Mouse (Mus musculus): ENCODE measurements at regions not wholly inside any gene's neighbourhood (a gene's known extent, or its start where the extent isn't known, plus 50 kb on each side); places are given as distances from the start of the nearest gene placed in this dataset.

DNA sequence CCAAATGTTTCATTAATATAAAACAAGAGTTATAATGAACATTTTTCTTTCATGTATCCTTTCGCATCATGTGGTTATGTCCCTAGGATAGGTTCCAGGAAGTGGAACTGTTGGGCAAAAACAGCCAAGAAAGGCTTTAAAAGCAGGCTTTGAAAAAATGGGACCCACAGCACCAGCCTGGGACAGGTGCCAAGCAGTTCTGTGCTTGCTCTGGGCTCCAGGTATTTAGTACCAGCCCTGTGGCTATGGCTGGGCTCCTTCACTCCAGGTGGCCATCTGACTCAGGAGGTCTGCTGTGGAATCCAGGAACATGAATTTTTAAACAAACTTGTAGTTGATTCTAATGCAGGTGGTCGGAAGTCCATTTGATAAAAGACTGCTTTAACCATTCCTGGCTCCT is 119.8 kb upstream of the Adpgk start:
- Histone ChIP-seq H3K9me3 (replicated peaks; ENCODE audit: control insufficient read depth, low read length) (0 out of 2 replicates have a peak, but pooled peaks cover 3% of the 10 kb centered on the region), H3K4me3 (replicated peaks; ENCODE audit: low read length) (no peak overlapping the region), H3K27me3 (ENCODE audit: control insufficient read depth, insufficient read depth, low read length) (no peaks in the 10 kb centered on the region), H3K4me1 (ENCODE audit: control insufficient read depth, insufficient read depth, low read length) (no peaks in the 10 kb centered on the region), H3K4me2 (ENCODE audit: low read depth, low read length) (no peak overlapping the region), H3K36me3 (ENCODE audit: control insufficient read depth, insufficient read depth, low read length) (no peaks in the 10 kb centered on the region), H3K27ac (ENCODE audit: low read length) (no peak overlapping the region), H3K9ac (ENCODE audit: low read length) (no peak overlapping the region)
- ATAC-seq (ENCODE audit: insufficient read depth, low FRiP score) = no peak
- WGBS = 77% methylated on average over 2 of the region's 2 CpGs

DNA sequence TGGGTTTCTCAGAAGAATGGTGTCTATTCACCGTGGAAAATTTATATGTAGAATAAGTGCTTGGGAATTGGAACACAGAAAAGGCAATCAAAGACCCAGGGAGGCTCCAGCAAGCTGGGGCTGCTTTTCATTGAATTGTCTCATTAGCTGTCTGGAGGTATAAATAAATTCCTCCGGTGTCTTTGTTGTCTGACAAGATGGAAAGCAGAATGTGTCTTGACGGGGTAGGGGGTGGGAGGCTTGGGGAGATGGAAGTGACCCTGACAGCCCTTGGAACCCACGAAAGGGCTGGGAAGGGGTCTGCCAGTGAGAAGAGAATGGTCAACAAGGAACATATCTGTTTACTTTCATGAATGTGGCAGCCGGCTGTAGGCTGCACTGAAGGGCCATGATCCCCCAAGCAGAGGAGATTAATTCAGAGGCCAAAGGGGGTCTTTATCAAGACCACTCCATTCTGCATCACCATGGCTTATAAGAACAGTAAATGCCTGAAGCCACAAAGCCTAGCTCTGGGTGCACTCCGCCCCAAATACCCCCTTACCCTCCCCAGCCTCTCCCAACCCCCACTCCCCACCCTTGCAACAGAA is 127.2 kb upstream of the Neo1 start:
- Histone ChIP-seq H3K9ac (ENCODE audit: low read length) (no peak overlapping the region), H3K4me3 (replicated peaks; ENCODE audit: low read length) (no peak overlapping the region), H3K27ac (ENCODE audit: low read length) (no peak overlapping the region), H3K4me1 (ENCODE audit: control insufficient read depth, insufficient read depth, low read length) (no peaks in the 10 kb centered on the region), H3K4me2 (ENCODE audit: low read depth, low read length) (no peak overlapping the region), H3K36me3 (ENCODE audit: control insufficient read depth, insufficient read depth, low read length) (no peaks in the 10 kb centered on the region), H3K9me3 (replicated peaks; ENCODE audit: control insufficient read depth, low read length) (no peaks in the 10 kb centered on the region), H3K27me3 (ENCODE audit: control insufficient read depth, insufficient read depth, low read length) (no peaks in the 10 kb centered on the region)
- no peak for ATAC-seq (ENCODE audit: insufficient read depth, low FRiP score)
- WGBS = 43% methylated on average over 6 of the region's 6 CpGs

DNA sequence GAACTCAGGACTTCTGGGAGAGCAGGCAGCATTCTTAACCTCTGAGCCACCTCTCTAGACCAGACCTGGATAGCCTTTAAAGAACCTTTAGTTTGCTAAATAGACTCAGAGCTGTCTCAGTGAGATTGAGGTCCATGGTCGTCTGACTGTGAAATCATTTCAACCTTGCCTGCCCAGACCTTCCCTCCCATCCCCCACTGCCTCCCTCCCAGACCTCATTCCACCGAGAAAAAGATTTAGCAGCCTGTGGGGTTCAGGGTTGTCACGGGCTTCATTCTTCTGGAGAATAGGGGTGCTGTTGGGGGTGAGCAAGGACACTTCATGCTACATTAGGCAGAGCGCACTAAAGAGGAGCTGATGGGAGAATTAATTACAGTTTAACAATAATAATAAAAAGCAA is 126.7 kb upstream of the Neo1 start:
- no peak overlapping the region for H3K4me2 ChIP-seq (ENCODE audit: low read depth, low read length)
- WGBS = 45% methylated on average over 4 of the region's 4 CpGs

DNA sequence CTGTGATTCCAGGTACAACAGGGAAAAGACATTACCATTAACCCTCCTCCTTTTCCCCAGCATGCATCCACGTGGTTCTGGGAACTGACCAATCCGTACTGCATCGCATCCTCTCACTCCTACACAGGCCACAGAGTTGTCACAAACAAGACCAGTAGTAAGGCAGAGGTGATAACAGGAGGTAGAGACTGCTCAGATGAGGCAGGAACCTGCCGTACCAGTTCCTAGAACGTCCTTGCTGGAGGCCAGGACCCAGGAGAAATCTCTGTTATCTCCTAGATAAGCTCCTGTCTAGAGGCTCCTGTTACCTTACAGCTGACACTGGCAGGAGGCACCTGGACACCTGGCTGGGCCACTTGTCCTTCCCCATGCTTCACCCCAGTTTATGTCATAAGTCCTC is 121.4 kb upstream of the Neo1 start:
- H3K4me2 ChIP-seq (ENCODE audit: low read depth, low read length) = no peak overlapping the region
- no peaks in the 10 kb centered on the region for H3K4me1 ChIP-seq (ENCODE audit: control insufficient read depth, insufficient read depth, low read length)
- no peaks in the 10 kb centered on the region for H3K36me3 ChIP-seq (ENCODE audit: control insufficient read depth, insufficient read depth, low read length)
- 49% methylated on average over 5 of the region's 5 CpGs for WGBS
- no peak overlapping the region for H3K27ac ChIP-seq (ENCODE audit: low read length)
- no peaks in the 10 kb centered on the region for H3K9me3 ChIP-seq (replicated peaks; ENCODE audit: control insufficient read depth, low read length)
- no peak overlapping the region for H3K4me3 ChIP-seq (replicated peaks; ENCODE audit: low read length)
- H3K9ac ChIP-seq (ENCODE audit: low read length) = no peak overlapping the region
- no peak for ATAC-seq (ENCODE audit: insufficient read depth, low FRiP score)
- no peaks in the 10 kb centered on the region for H3K27me3 ChIP-seq (ENCODE audit: control insufficient read depth, insufficient read depth, low read length)

More for the DNA sequence above, 126.7 kb upstream of the Neo1 start:
- Histone ChIP-seq H3K36me3 (ENCODE audit: control insufficient read depth, insufficient read depth, low read length) (no peaks in the 10 kb centered on the region), H3K27ac (ENCODE audit: low read length) (no peak overlapping the region), H3K9ac (ENCODE audit: low read length) (no peak overlapping the region), H3K4me3 (replicated peaks; ENCODE audit: low read length) (no peak overlapping the region), H3K4me1 (ENCODE audit: control insufficient read depth, insufficient read depth, low read length) (no peaks in the 10 kb centered on the region), H3K27me3 (ENCODE audit: control insufficient read depth, insufficient read depth, low read length) (no peaks in the 10 kb centered on the region), H3K9me3 (replicated peaks; ENCODE audit: control insufficient read depth, low read length) (no peaks in the 10 kb centered on the region)
- no peak for ATAC-seq (ENCODE audit: insufficient read depth, low FRiP score)

DNA sequence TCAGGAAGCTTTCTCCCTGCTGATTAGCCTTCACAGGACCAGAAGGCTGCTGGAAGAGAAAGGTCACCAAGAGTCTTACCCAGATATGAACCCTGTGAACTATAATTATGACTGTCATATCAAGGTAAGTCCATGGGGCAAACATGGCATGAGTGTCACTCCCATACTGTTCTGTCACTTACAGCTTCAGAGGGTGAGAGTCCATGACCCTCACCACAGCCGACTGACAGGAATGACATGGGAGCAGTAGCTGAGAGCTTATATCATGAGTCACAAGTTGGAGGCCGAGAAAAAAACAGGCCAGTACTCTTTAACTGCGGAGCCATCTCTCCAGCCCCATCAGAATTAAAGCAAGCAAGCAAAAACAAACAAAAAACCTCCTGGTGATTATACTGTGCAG is 117.7 kb upstream of the Neo1 start:
- ATAC-seq (ENCODE audit: insufficient read depth, low FRiP score) = no peak
- H3K4me3 ChIP-seq (replicated peaks; ENCODE audit: low read length) = no peak overlapping the region
- WGBS = 41% methylated on average over 3 of the region's 3 CpGs

DNA sequence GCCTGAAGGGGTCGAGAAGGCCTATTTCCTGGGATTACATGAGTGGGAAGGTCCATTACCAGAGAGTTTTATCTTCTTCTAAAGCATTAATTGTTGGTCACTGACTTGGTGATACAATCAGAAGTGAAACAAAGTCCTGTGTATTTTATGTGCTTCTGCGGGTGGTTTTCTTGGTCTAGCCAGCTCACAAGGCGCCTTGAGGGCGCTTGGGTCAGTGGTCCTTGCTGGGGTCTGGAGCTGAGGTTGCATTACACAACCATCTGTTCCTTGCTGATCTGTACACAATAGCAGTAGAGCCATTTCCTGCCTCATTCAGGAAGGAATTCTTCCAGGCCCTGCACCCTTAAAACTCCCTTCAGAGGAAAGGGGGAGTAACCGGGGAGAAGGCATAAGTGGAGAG is 116.9 kb upstream of the Neo1 start:
- H3K4me2 ChIP-seq (ENCODE audit: low read depth, low read length) = no peak overlapping the region
- no peak overlapping the region for H3K27ac ChIP-seq (ENCODE audit: low read length)
- WGBS = 56% methylated on average over 5 of the region's 5 CpGs
- no peak overlapping the region for H3K9ac ChIP-seq (ENCODE audit: low read length)
- ATAC-seq (ENCODE audit: insufficient read depth, low FRiP score) = no peak
- no peaks in the 10 kb centered on the region for H3K4me1 ChIP-seq (ENCODE audit: control insufficient read depth, insufficient read depth, low read length)
- H3K36me3 ChIP-seq (ENCODE audit: control insufficient read depth, insufficient read depth, low read length) = no peaks in the 10 kb centered on the region
- H3K4me3 ChIP-seq (replicated peaks; ENCODE audit: low read length) = no peak overlapping the region
- no peaks in the 10 kb centered on the region for H3K9me3 ChIP-seq (replicated peaks; ENCODE audit: control insufficient read depth, low read length)
- no peaks in the 10 kb centered on the region for H3K27me3 ChIP-seq (ENCODE audit: control insufficient read depth, insufficient read depth, low read length)

More for the DNA sequence above, 117.7 kb upstream of the Neo1 start:
- Histone ChIP-seq H3K27me3 (ENCODE audit: control insufficient read depth, insufficient read depth, low read length) (no peaks in the 10 kb centered on the region), H3K36me3 (ENCODE audit: control insufficient read depth, insufficient read depth, low read length) (no peaks in the 10 kb centered on the region), H3K27ac (ENCODE audit: low read length) (no peak overlapping the region), H3K4me1 (ENCODE audit: control insufficient read depth, insufficient read depth, low read length) (no peaks in the 10 kb centered on the region), H3K9ac (ENCODE audit: low read length) (no peak overlapping the region), H3K4me2 (ENCODE audit: low read depth, low read length) (no peak overlapping the region), H3K9me3 (replicated peaks; ENCODE audit: control insufficient read depth, low read length) (no peaks in the 10 kb centered on the region)

DNA sequence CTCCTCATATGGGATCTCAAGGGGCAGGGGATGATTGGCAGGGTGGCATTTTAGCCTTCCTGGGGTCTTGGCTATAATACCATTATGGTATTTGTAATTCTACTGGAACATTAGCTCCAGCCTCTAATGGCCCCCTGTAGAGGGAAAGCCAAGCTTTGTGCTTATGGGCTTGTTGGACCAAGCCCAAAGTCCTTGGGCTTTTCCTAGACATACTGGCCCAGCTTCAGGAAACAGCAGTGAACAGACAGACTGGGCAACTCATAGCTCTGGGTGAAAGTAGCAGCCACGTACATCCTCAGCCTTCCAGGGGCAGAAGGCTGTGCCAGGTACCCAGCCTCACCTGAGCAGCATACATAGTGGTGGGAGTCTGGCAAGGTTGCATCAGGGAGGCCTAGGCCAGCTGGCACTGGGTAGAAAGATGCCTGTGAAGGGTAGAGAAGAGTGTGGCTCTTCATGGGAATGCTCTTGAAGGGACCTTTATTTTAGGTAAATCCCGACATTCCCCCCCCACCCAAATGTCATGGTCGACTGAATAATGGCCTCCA is 108.1 kb upstream of the Neo1 start:
- Histone ChIP-seq H3K36me3 (ENCODE audit: control insufficient read depth, insufficient read depth, low read length) (no peaks in the 10 kb centered on the region), H3K9ac (ENCODE audit: low read length) (no peak overlapping the region), H3K4me1 (ENCODE audit: control insufficient read depth, insufficient read depth, low read length) (no peaks in the 10 kb centered on the region), H3K27me3 (ENCODE audit: control insufficient read depth, insufficient read depth, low read length) (no peaks in the 10 kb centered on the region), H3K4me3 (replicated peaks; ENCODE audit: low read length) (no peak overlapping the region), H3K4me2 (ENCODE audit: low read depth, low read length) (no peak overlapping the region), H3K9me3 (replicated peaks; ENCODE audit: control insufficient read depth, low read length) (no peaks in the 10 kb centered on the region), H3K27ac (ENCODE audit: low read length) (no peak overlapping the region)
- WGBS = 80% methylated on average over 3 of the region's 3 CpGs
- no peak for ATAC-seq (ENCODE audit: insufficient read depth, low FRiP score)

DNA sequence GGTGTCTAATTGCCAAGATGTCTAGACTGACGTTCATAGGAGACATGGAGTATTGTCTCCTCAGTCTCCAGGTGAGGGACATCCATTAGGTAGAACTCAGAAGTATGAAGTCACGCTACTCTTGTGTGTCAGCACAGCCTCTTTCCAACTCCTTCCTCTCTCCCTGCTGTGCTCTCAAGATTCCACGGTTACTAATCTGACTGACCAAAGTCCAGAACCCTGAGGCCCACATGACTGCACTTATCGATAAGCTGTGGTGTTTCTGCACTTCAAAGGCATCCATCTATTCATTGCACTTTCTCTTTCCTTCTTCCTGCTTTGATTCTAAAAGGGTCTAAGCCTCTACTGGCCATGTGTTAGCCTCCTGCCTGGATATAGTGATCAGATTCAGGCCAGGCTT is 107.4 kb upstream of the Neo1 start:
- Histone ChIP-seq H3K9me3 (replicated peaks; ENCODE audit: control insufficient read depth, low read length) (no peaks in the 10 kb centered on the region), H3K9ac (ENCODE audit: low read length) (no peak overlapping the region), H3K4me3 (replicated peaks; ENCODE audit: low read length) (no peak overlapping the region), H3K4me1 (ENCODE audit: control insufficient read depth, insufficient read depth, low read length) (no peaks in the 10 kb centered on the region), H3K27me3 (ENCODE audit: control insufficient read depth, insufficient read depth, low read length) (no peaks in the 10 kb centered on the region), H3K4me2 (ENCODE audit: low read depth, low read length) (no peak overlapping the region), H3K36me3 (ENCODE audit: control insufficient read depth, insufficient read depth, low read length) (no peaks in the 10 kb centered on the region), H3K27ac (ENCODE audit: low read length) (no peak overlapping the region)
- 74% methylated on average over 4 of the region's 4 CpGs for WGBS
- ATAC-seq (ENCODE audit: insufficient read depth, low FRiP score) = peak; percentile 85

DNA sequence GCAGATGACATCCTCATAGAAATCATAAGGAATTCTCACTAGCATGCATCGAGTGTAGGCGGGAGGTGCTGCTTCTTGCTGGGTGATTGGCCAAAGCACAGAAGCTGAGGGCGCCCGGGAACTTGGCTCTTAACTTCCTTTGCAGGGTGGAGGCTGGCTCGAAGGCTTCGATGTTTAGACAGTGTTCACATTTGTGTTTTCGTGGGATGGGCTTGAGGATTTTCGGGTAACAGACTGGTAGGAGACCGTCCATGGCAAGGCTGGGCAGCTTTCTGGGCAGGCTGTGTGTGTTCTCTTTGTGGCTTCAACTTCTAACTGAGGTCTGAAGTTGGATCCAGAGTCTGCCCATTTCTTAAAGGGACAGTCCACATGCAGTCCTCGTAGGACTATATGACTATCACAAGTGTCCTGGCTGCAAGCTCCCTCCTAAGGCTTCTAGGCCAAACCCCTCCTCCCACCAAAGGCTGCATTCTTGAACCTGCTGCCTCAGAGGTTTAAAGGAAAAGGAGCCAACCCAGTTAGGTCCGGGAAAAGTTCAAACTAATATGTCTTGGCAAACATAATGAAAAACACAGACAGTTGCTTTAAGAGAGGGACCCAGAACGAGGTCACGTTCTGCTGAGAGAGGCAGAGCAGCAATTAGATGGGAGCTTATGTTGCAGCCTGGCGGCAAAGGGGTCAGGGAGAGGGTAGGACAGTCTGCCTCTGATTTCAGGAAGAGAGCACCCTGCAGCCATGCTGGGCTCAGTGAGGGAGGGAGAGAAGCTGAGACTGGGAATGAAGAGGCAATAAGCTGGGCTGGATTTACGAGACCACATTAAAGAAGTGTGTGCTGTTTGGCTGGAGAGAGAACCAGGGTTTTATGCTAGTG is 98.2 kb upstream of the Neo1 start:
- Histone ChIP-seq H3K9ac (ENCODE audit: low read length) (peak overlapping the region; percentile 27), H3K4me3 (replicated peaks; ENCODE audit: low read length) (peak overlapping the region; percentile 8; the same call in 1 of the 2 replicates)

More for the DNA sequence above, 98.2 kb upstream of the Neo1 start:
- peaks cover 9% of the 10 kb centered on the region for H3K4me1 ChIP-seq (ENCODE audit: control insufficient read depth, insufficient read depth, low read length)
- no peaks in the 10 kb centered on the region for H3K27me3 ChIP-seq (ENCODE audit: control insufficient read depth, insufficient read depth, low read length)
- WGBS = 23% methylated on average over 15 of the region's 15 CpGs
- peak overlapping the region; percentile 87 for H3K27ac ChIP-seq (ENCODE audit: low read length)
- H3K36me3 ChIP-seq (ENCODE audit: control insufficient read depth, insufficient read depth, low read length) = no peaks in the 10 kb centered on the region
- no peaks in the 10 kb centered on the region for H3K9me3 ChIP-seq (replicated peaks; ENCODE audit: control insufficient read depth, low read length)
- ATAC-seq (ENCODE audit: insufficient read depth, low FRiP score) = peak; percentile 72; the same call in 1 of the 2 replicates
- peak overlapping the region; percentile 43 for H3K4me2 ChIP-seq (ENCODE audit: low read depth, low read length)
